Mouse (Mus musculus): Measurements from ENCODE around the gene Acad9.

The Acad9 gene

GRCm38 (mm10) chr3:36065843-36066651 is at the start of gene Acad9:
Gene Acad9, plus strand, starts transcription at chr3:36065979.
- in situ Hi-C loops (cut with MboI; ENCODE audit: unreplicated experiment in 2 of 2): loop anchor here in 1 of 2 experiments (10.0 kb wide), 1 partner anchor 91 kb away; no protein-coding TSS in a partner anchor

- in situ Hi-C loops (cut with MboI; ENCODE audit: unreplicated experiment in 2 of 2): no loop called here
Measured at GRCm38 (mm10) chr3:36025732-36026131, 40.0 kb upstream of the Acad9 start.

- in situ Hi-C loops (cut with MboI; ENCODE audit: unreplicated experiment in 2 of 2): no loop called here
Measured at GRCm38 (mm10) chr3:36029993-36030392, 35.8 kb upstream of the Acad9 start.

GRCm38 (mm10) chr3:36031740-36032510 is 33.9 kb upstream of the Acad9 start:
- in situ Hi-C loops (cut with MboI; ENCODE audit: unreplicated experiment in 2 of 2): no loop called here

GRCm38 (mm10) chr3:36044520-36044919 is 21.3 kb upstream of the Acad9 start:
- in situ Hi-C loops (cut with MboI; ENCODE audit: unreplicated experiment in 2 of 2): no loop called here

GRCm38 (mm10) chr3:36045086-36045485 is 20.7 kb upstream of the Acad9 start:
- in situ Hi-C loops (cut with MboI; ENCODE audit: unreplicated experiment in 2 of 2): no loop called here

GRCm38 (mm10) chr3:36049106-36049505 is 16.7 kb upstream of the Acad9 start:
- in situ Hi-C loops (cut with MboI; ENCODE audit: unreplicated experiment in 2 of 2): no loop called here

- in situ Hi-C loops (cut with MboI; ENCODE audit: unreplicated experiment in 2 of 2): no loop called here
Measured at GRCm38 (mm10) chr3:36053447-36053846, 12.3 kb upstream of the Acad9 start, which contains the start of gene Ccdc144b. Gene Ccdc144b, minus strand, starts transcription at chr3:36053547.

GRCm38 (mm10) chr3:36060096-36060850 is 5.5 kb upstream of the Acad9 start:
- in situ Hi-C loops (cut with MboI; ENCODE audit: unreplicated experiment in 2 of 2): loop anchor here (5.0 to 10.0 kb wide), 4 partner anchors 58 to 368 kb away; partner anchors contain the start of gene Mccc1 (in 1 of the 2)

- in situ Hi-C loops (cut with MboI; ENCODE audit: unreplicated experiment in 2 of 2): loop anchor here (5.0 to 10.0 kb wide), 4 partner anchors 62 to 372 kb away; partner anchors contain the start of gene Mccc1 (in 1 of the 2)
Measured at GRCm38 (mm10) chr3:36064592-36065061, 1.2 kb upstream of the Acad9 start.

GRCm38 (mm10) chr3:36065166-36065565 is 613 bp upstream of the Acad9 start:
- in situ Hi-C loops (cut with MboI; ENCODE audit: unreplicated experiment in 2 of 2): loop anchor here in 1 of 2 experiments (10.0 kb wide), 1 partner anchor 90 kb away; no protein-coding TSS in a partner anchor

- in situ Hi-C loops (cut with MboI; ENCODE audit: unreplicated experiment in 2 of 2): loop anchor here in 1 of 2 experiments (10.0 kb wide), 1 partner anchor 93 kb away; no protein-coding TSS in a partner anchor
Measured at GRCm38 (mm10) chr3:36067731-36068130, 2.0 kb downstream of the Acad9 start.

- in situ Hi-C loops (cut with MboI; ENCODE audit: unreplicated experiment in 2 of 2): loop anchor here in 1 of 2 experiments (10.0 kb wide), 1 partner anchor 74 kb away; no protein-coding TSS in a partner anchor
Measured at GRCm38 (mm10) chr3:36070436-36070835, 4.7 kb downstream of the Acad9 start.

- in situ Hi-C loops (cut with MboI; ENCODE audit: unreplicated experiment in 2 of 2): loop anchor here in 1 of 2 experiments (10.0 kb wide), 1 partner anchor 74 kb away; no protein-coding TSS in a partner anchor
Measured at GRCm38 (mm10) chr3:36071047-36071446, 5.3 kb downstream of the Acad9 start.

GRCm38 (mm10) chr3:36074231-36074630 is 8.5 kb downstream of the Acad9 start:
- in situ Hi-C loops (cut with MboI; ENCODE audit: unreplicated experiment in 2 of 2): loop anchor here in 1 of 2 experiments (10.0 kb wide), 1 partner anchor 71 kb away; no protein-coding TSS in a partner anchor

GRCm38 (mm10) chr3:36075466-36075865 is 9.7 kb downstream of the Acad9 start:
- in situ Hi-C loops (cut with MboI; ENCODE audit: unreplicated experiment in 2 of 2): loop anchor here in 1 of 2 experiments (10.0 kb wide), 1 partner anchor 69 kb away; no protein-coding TSS in a partner anchor

- in situ Hi-C loops (cut with MboI; ENCODE audit: unreplicated experiment in 2 of 2): loop anchor here in 1 of 2 experiments (10.0 kb wide), 1 partner anchor 67 kb away; no protein-coding TSS in a partner anchor
Measured at GRCm38 (mm10) chr3:36077386-36077785, 11.6 kb downstream of the Acad9 start.

- in situ Hi-C loops (cut with MboI; ENCODE audit: unreplicated experiment in 2 of 2): loop anchor here in 1 of 2 experiments (10.0 kb wide), 1 partner anchor 65 kb away; no protein-coding TSS in a partner anchor
Measured at GRCm38 (mm10) chr3:36079886-36080285, 14.1 kb downstream of the Acad9 start.

- in situ Hi-C loops (cut with MboI; ENCODE audit: unreplicated experiment in 2 of 2): no loop called here
Measured at GRCm38 (mm10) chr3:36080741-36081140, 15.0 kb downstream of the Acad9 start.

- in situ Hi-C loops (cut with MboI; ENCODE audit: unreplicated experiment in 2 of 2): no loop called here
Measured at GRCm38 (mm10) chr3:36082843-36083242, 17.1 kb downstream of the Acad9 start.

Measured in v-Abl transformed pro-B cells (cell line).